ENCODE assay signal across 8 mouse cellular contexts in genomic region chr1:132374140-132374872, GRCm38 (mm10). TPM values are rescaled to one million over a fixed set of nuclear protein-coding genes. Genes with fewer than 3 reads are reported as not detected.
A peak's percentile ranks its signal among the peaks of the same experiment; 100 is the strongest.
DNase-seq lines count a peak whose midpoint lies in the region; ATAC-seq and TF ChIP-seq lines count a peak whose summit lies in the region.

No protein-coding gene starts in this region.

- no peaks in the 10 kb centered on the region for H3K9me3 ChIP-seq in G1E (replicated peaks)
- no peaks in the 10 kb centered on the region for H3K9me3 ChIP-seq in heart, embryonic 11.5 days (replicated peaks; ENCODE audit: control insufficient read depth, low read length)

- H3K27ac ChIP-seq in heart, embryonic 11.5 days (ENCODE audit: low read depth, low read length) = peak overlapping the region; percentile 73

- H3K4me3 ChIP-seq in G1E (ENCODE audit: low read depth, low read length) = peak overlapping the region; percentile 21; the same call in 1 of the 2 replicates
- H3K4me3 ChIP-seq in heart, embryonic 11.5 days (ENCODE audit: low read depth, low read length) = no peak overlapping the region

- H3K4me2 ChIP-seq in heart, embryonic 11.5 days = peak overlapping the region; percentile 43

- DNase-seq in adrenal gland, postnatal 10 days = peak; percentile 52
- no peak for DNase-seq in adrenal gland, adult 2 months
- DNase-seq in G1E (ENCODE audit: low spot score) = peak; percentile 47
- peak; percentile 89 to 94 for DNase-seq in kidney, postnatal 25 days
- DNase-seq in adrenal gland, adult 18-20 months (ENCODE audit: low spot score in 2 of 2) = no peak
- DNase-seq in urinary bladder, postnatal 10 days (ENCODE audit: low spot score) = no peak

- H3K4me1 ChIP-seq in G1E (ENCODE audit: insufficient read depth, low read depth, low read length) = peaks cover 100% of the 10 kb centered on the region
- peaks cover 68% of the 10 kb centered on the region for H3K4me1 ChIP-seq in heart, embryonic 11.5 days (ENCODE audit: control insufficient read depth, insufficient read depth, low read length)

- H3K27me3 ChIP-seq in G1E (ENCODE audit: insufficient read depth, low read length) = no peaks in the 10 kb centered on the region
- H3K27me3 ChIP-seq in heart, embryonic 11.5 days (ENCODE audit: control insufficient read depth, insufficient read depth, low read length) = no peaks in the 10 kb centered on the region

- 26% methylated on average over 5 of the region's 5 CpGs for WGBS in heart, embryonic 11.5 days (ENCODE audit: insufficient replicate concordance)

- ATAC-seq in G1E (ENCODE audit: extremely low read depth, insufficient number of reproducible peaks, low FRiP score, poor library complexity, severe bottlenecking) = peak; percentile 47
- ATAC-seq in heart, embryonic 11.5 days (replicated peaks; ENCODE audit: insufficient number of reproducible peaks, low FRiP score, low TSS enrichment) = peak; percentile 58; the same call in 1 of the 2 replicates
- ATAC-seq in megakaryocyte progenitor cell, adult 5-6 weeks (replicated peaks; ENCODE audit: poor library complexity) = peak; percentile 28

- H3K9ac ChIP-seq in heart, embryonic 11.5 days (ENCODE audit: low read depth, low read length) = no peak overlapping the region

- TF ChIP-seq CTCF in G1E (IDR thresholded peaks at IDR 0.05; ENCODE audit: low read depth, low read length) = no peak

- H3K36me3 ChIP-seq in G1E (replicated peaks) = peaks cover 85% of the 10 kb centered on the region
- H3K36me3 ChIP-seq in heart, embryonic 11.5 days (ENCODE audit: control insufficient read depth, insufficient read depth, low read length) = no peaks in the 10 kb centered on the region

RNA-seq across cellular contexts. Expression of gene Tmcc2, which starts 16.8 kb away (rescaled TPM):
- total RNA-seq in adrenal gland, postnatal 10 days (2021) = 10 to 100 TPM; 15.2 to 30.9 TPM
- total RNA-seq in adrenal gland, adult 2 months (2021) = 10 to 100 TPM in 1 of 2 experiments, 1 to 10 TPM in 1; 6.4 to 11.2 TPM
- polyA plus RNA-seq in adrenal gland, adult 2 months (2012; rRNA removed) = 12.2 and 15.4 TPM in 2 replicates
- total RNA-seq in G1E (2014; fragmentation: Nextera tagmentation) = 11.8 and 99.6 TPM in 2 replicates
- 6.7 and 7.9 TPM in 2 replicates for total RNA-seq in G1E (2017)
- 14.9 and 18.3 TPM in 2 replicates for polyA plus RNA-seq in G1E (2012)
- 10.4 and 14.6 TPM in 2 replicates for polyA plus RNA-seq in heart, embryonic 11.5 days (2014; fragmentation: Nextera tagmentation; extraction: Ambion mirVana)
- 2.9 and 6.1 TPM in 2 replicates for total RNA-seq in megakaryocyte progenitor cell, adult 5-6 weeks (2015)
- total RNA-seq in megakaryocyte progenitor cell, adult 5-6 weeks (2017) = 5.5 and 6.0 TPM in 2 replicates
- total RNA-seq in adrenal gland, adult 18-20 months (2021) = 10 to 100 TPM in 1 of 2 experiments, 1 to 10 TPM in 1; 8.5 to 10.5 TPM

RNA-seq across cellular contexts. Expression of gene Dstyk, which starts 43.0 kb away (rescaled TPM):
- total RNA-seq in adrenal gland, postnatal 10 days (2021) = 10 to 100 TPM; 18.6 to 25.2 TPM
- total RNA-seq in adrenal gland, adult 2 months (2021) = 10 to 100 TPM; 19.9 to 23.7 TPM
- 11.7 and 15.5 TPM in 2 replicates for polyA plus RNA-seq in adrenal gland, adult 2 months (2012; rRNA removed)
- total RNA-seq in G1E (2014; fragmentation: Nextera tagmentation) = 22.7 and 24.8 TPM in 2 replicates
- total RNA-seq in G1E (2017) = 18.5 and 19.0 TPM in 2 replicates
- 2.3 and 2.9 TPM in 2 replicates for polyA plus RNA-seq in G1E (2012)
- 11.6 and 11.9 TPM in 2 replicates for polyA plus RNA-seq in heart, embryonic 11.5 days (2014; fragmentation: Nextera tagmentation; extraction: Ambion mirVana)
- total RNA-seq in megakaryocyte progenitor cell, adult 5-6 weeks (2015) = 14.2 and 20.1 TPM in 2 replicates
- total RNA-seq in megakaryocyte progenitor cell, adult 5-6 weeks (2017) = 16.0 and 22.3 TPM in 2 replicates
- 10 to 100 TPM; 22.4 to 24.3 TPM for total RNA-seq in adrenal gland, adult 18-20 months (2021)

RNA-seq across cellular contexts. Expression of gene Nuak2, which starts 58.4 kb away (rescaled TPM):
- total RNA-seq in adrenal gland, postnatal 10 days (2021) = 1 to 10 TPM; 3.4 to 3.9 TPM
- total RNA-seq in adrenal gland, adult 2 months (2021) = 1 to 10 TPM; 4.7 TPM
- polyA plus RNA-seq in adrenal gland, adult 2 months (2012; rRNA removed) = 2.8 and 2.9 TPM in 2 replicates
- total RNA-seq in G1E (2014; fragmentation: Nextera tagmentation) = not detected in 2 replicates
- total RNA-seq in G1E (2017) = 0.17 and 0.33 TPM in 2 replicates
- polyA plus RNA-seq in G1E (2012) = 0.02 TPM in 1 of 2 replicates, not detected in the other
- polyA plus RNA-seq in heart, embryonic 11.5 days (2014; fragmentation: Nextera tagmentation; extraction: Ambion mirVana) = 2.6 and 3.6 TPM in 2 replicates
- total RNA-seq in megakaryocyte progenitor cell, adult 5-6 weeks (2015) = 19.8 and 26.1 TPM in 2 replicates
- 14.5 and 20.2 TPM in 2 replicates for total RNA-seq in megakaryocyte progenitor cell, adult 5-6 weeks (2017)
- 1 to 10 TPM; 4.6 to 6.9 TPM for total RNA-seq in adrenal gland, adult 18-20 months (2021)

Comparison
In these comparisons a context has a peak if more than half of its experiments do, and no peak if none do; other contexts are left out.
1. DNase-seq: peak in adrenal gland, postnatal 10 days (single experiment), G1E (single experiment) and kidney, postnatal 25 days (2 of 2); none in adrenal gland, adult 2 months (single experiment), adrenal gland, adult 18-20 months (0 of 2) and urinary bladder, postnatal 10 days (single experiment).
2. Peak in every context shown above with its lines, with median percentiles within 50 percentile points of each other: ATAC-seq.